Comparison of ENCODE assay signal across 8 mouse cellular contexts in genomic region chr7:28381017-28381790, GRCm38 (mm10). TPM values are rescaled to one million over a fixed set of nuclear protein-coding genes. Genes with fewer than 3 reads are reported as not detected.
DNase-seq lines count a peak whose midpoint lies in the region; ATAC-seq and TF ChIP-seq lines count a peak whose summit lies in the region.

No protein-coding gene starts in this region.

- no peak for TF ChIP-seq CTCF in olfactory bulb, adult 2 months (IDR thresholded peaks at IDR 0.05; ENCODE audit: insufficient read depth, low read depth, low read length)

- H3K9ac ChIP-seq in ES-E14 (ENCODE audit: insufficient read depth, low read depth, low read length, poor library complexity, severe bottlenecking), result peak overlapping the region; percentile 84
- H3K9ac ChIP-seq in lung, embryonic 16.5 days (ENCODE audit: low read length), result peak overlapping the region; percentile 78

- peak; percentile 30 for DNase-seq in ES-E14 (ENCODE audit: low read depth, low spot score)
- DNase-seq in heart, adult 11 months, result peak; percentile 99
- DNase-seq in kidney, adult 11 months, result peak; percentile 78
- peak; percentile 84 to 91 for DNase-seq in urinary bladder, postnatal 36 days (ENCODE audit: low spot score in 2 of 2)
- no peak for DNase-seq in right cerebral cortex, postnatal 25 days

- H3K4me2 ChIP-seq in lung, embryonic 16.5 days (ENCODE audit: low read depth, low read length), result peak overlapping the region; percentile 80

- ATAC-seq in lung, embryonic 16.5 days (ENCODE audit: low read depth), result peak; percentile 54

- peak overlapping the region; percentile 61 to 68 for H3K4me3 ChIP-seq in ES-E14 (ENCODE audit: insufficient read depth in 1 of 2, low read depth in 1 of 2, low read length in 2 of 2, poor library complexity in 1 of 2, severe bottlenecking in 1 of 2)
- peak overlapping the region; percentile 62 for H3K4me3 ChIP-seq in brown adipose tissue, adult 24 weeks (ENCODE audit: insufficient read depth, low read depth, low read length)
- H3K4me3 ChIP-seq in lung, embryonic 16.5 days (ENCODE audit: low read length), result peak overlapping the region; percentile 46
- peak overlapping the region; percentile 25 for H3K4me3 ChIP-seq in olfactory bulb, adult 2 months (ENCODE audit: insufficient read depth, low read depth, low read length)

- H3K27me3 ChIP-seq in lung, embryonic 16.5 days (ENCODE audit: control insufficient read depth, insufficient read depth, low read depth, low read length), result no peaks in the 10 kb centered on the region

- WGBS in lung, embryonic 16.5 days, result 4% methylated on average over 30 of the region's 30 CpGs
- 6% methylated on average over 30 of the region's 30 CpGs for WGBS in olfactory bulb, adult 2 months

- H3K36me3 ChIP-seq in ES-E14 (ENCODE audit: control insufficient read depth, insufficient read depth, low read length, poor library complexity, severe bottlenecking), result peaks cover 10% of the 10 kb centered on the region
- peaks cover 6% of the 10 kb centered on the region for H3K36me3 ChIP-seq in lung, embryonic 16.5 days (ENCODE audit: control insufficient read depth, insufficient read depth, low read length)

- TF ChIP-seq POLR2A in olfactory bulb, adult 2 months (IDR thresholded peaks at IDR 0.05; ENCODE audit: insufficient read depth, low read depth, low read length), result no peak

- H3K27ac ChIP-seq in ES-E14 (ENCODE audit: insufficient read depth, low read depth, low read length, poor library complexity, severe bottlenecking), result peak overlapping the region; percentile 95
- peak overlapping the region; percentile 100 for H3K27ac ChIP-seq in brown adipose tissue, adult 24 weeks (replicated peaks; ENCODE audit: low read depth, low read length)
- peak overlapping the region; percentile 100 for H3K27ac ChIP-seq in lung, embryonic 16.5 days (ENCODE audit: low read length)
- peak overlapping the region; percentile 94 for H3K27ac ChIP-seq in olfactory bulb, adult 2 months (ENCODE audit: insufficient read depth, low read depth, low read length)

- H3K4me1 ChIP-seq in ES-E14 (ENCODE audit: control insufficient read depth in 2 of 2, insufficient read depth in 2 of 2, low read length in 2 of 2, poor library complexity in 1 of 2), result peaks cover 15 to 23% of the 10 kb centered on the region in 2 experiments; a peak in 3 of 4 replicates
- H3K4me1 ChIP-seq in brown adipose tissue, adult 24 weeks (ENCODE audit: control insufficient read depth, insufficient read depth, insufficient read length, low read length), result peaks cover 22% of the 10 kb centered on the region
- H3K4me1 ChIP-seq in lung, embryonic 16.5 days (replicated peaks; ENCODE audit: control insufficient read depth, insufficient read depth, low read length), result peaks cover 56% of the 10 kb centered on the region
- peaks cover 55% of the 10 kb centered on the region for H3K4me1 ChIP-seq in olfactory bulb, adult 2 months (ENCODE audit: control insufficient read depth, insufficient read depth, low read length)

- in situ Hi-C loops in ES-E14 (cut with MboI; ENCODE audit: low sequenced_read_pairs in 2 of 2, unreplicated experiment in 2 of 2), result no loop called here

- H3K9me3 ChIP-seq in ES-E14 (ENCODE audit: control insufficient read depth, insufficient read depth, low read depth, low read length), result no peaks in the 10 kb centered on the region
- H3K9me3 ChIP-seq in lung, embryonic 16.5 days (ENCODE audit: control insufficient read depth, low read length), result no peaks in the 10 kb centered on the region

TF ChIP-seq in ES-E14, 5 proteins besides CTCF, POLR2A, EP300 and RAD21:
- TF ChIP-seq CHD2 (IDR thresholded peaks at IDR 0.05; ENCODE audit: low read depth, low read length) (no peak), MAFK (IDR thresholded peaks at IDR 0.05; ENCODE audit: insufficient read depth, low read depth, low read length) (peak; percentile 87)

RNA-seq across cellular contexts. Expression of gene Zfp36, which starts 1.2 kb away (rescaled TPM):
- 3.9 and 5.0 TPM in 2 replicates for total RNA-seq in ES-E14 (2012; rRNA removed)
- polyA plus RNA-seq in brown adipose tissue, adult 24 weeks (2012; ENCODE audit: insufficient read depth, insufficient read length, missing spikeins), result 25.1 and 70.2 TPM in 2 replicates
- 23.9 and 26.8 TPM in 2 replicates for polyA plus RNA-seq in lung, embryonic 16.5 days (2015; fragmentation: Nextera tagmentation; extraction: Ambion mirVana)
- not detected in 2 replicates for polyA plus RNA-seq in olfactory bulb, adult 2 months (2012; ENCODE audit: insufficient read depth, insufficient read length, low replicate concordance, missing spikeins)

RNA-seq across cellular contexts. Expression of gene Plekhg2, which starts 8.8 kb away (rescaled TPM):
- total RNA-seq in ES-E14 (2012; rRNA removed), result 15.0 TPM in 2 replicates
- polyA plus RNA-seq in brown adipose tissue, adult 24 weeks (2012; ENCODE audit: insufficient read depth, insufficient read length, missing spikeins), result 3.1 and 3.5 TPM in 2 replicates
- 69.0 and 70.0 TPM in 2 replicates for polyA plus RNA-seq in lung, embryonic 16.5 days (2015; fragmentation: Nextera tagmentation; extraction: Ambion mirVana)
- polyA plus RNA-seq in olfactory bulb, adult 2 months (2012; ENCODE audit: insufficient read depth, insufficient read length, low replicate concordance, missing spikeins), result not detected in 2 replicates

RNA-seq across cellular contexts. Expression of gene Med29, which starts 11.3 kb away (rescaled TPM):
- 34.8 and 50.8 TPM in 2 replicates for total RNA-seq in ES-E14 (2012; rRNA removed)
- 18.4 and 20.2 TPM in 2 replicates for polyA plus RNA-seq in brown adipose tissue, adult 24 weeks (2012; ENCODE audit: insufficient read depth, insufficient read length, missing spikeins)
- 46.8 and 50.2 TPM in 2 replicates for polyA plus RNA-seq in lung, embryonic 16.5 days (2015; fragmentation: Nextera tagmentation; extraction: Ambion mirVana)
- not detected in 2 replicates for polyA plus RNA-seq in olfactory bulb, adult 2 months (2012; ENCODE audit: insufficient read depth, insufficient read length, low replicate concordance, missing spikeins)

RNA-seq across cellular contexts. Expression of gene Paf1, which starts 11.5 kb away (rescaled TPM):
- 74.5 and 83.9 TPM in 2 replicates for total RNA-seq in ES-E14 (2012; rRNA removed)
- 50.4 and 62.6 TPM in 2 replicates for polyA plus RNA-seq in brown adipose tissue, adult 24 weeks (2012; ENCODE audit: insufficient read depth, insufficient read length, missing spikeins)
- 87.6 and 89.7 TPM in 2 replicates for polyA plus RNA-seq in lung, embryonic 16.5 days (2015; fragmentation: Nextera tagmentation; extraction: Ambion mirVana)
- 1,326 TPM in 1 of 2 replicates, not detected in the other for polyA plus RNA-seq in olfactory bulb, adult 2 months (2012; ENCODE audit: insufficient read depth, insufficient read length, low replicate concordance, missing spikeins)

RNA-seq across cellular contexts. Expression of gene Rps16, which starts 30.8 kb away (rescaled TPM):
- 1,678 and 1,740 TPM in 2 replicates for total RNA-seq in ES-E14 (2012; rRNA removed)
- 404 and 482 TPM in 2 replicates for polyA plus RNA-seq in brown adipose tissue, adult 24 weeks (2012; ENCODE audit: insufficient read depth, insufficient read length, missing spikeins)
- polyA plus RNA-seq in lung, embryonic 16.5 days (2015; fragmentation: Nextera tagmentation; extraction: Ambion mirVana), result 981 and 1,007 TPM in 2 replicates
- 767 TPM in 1 of 2 replicates, not detected in the other for polyA plus RNA-seq in olfactory bulb, adult 2 months (2012; ENCODE audit: insufficient read depth, insufficient read length, low replicate concordance, missing spikeins)

Comparison
In these comparisons a context has a peak if more than half of its experiments do, and no peak if none do; other contexts are left out.
1. RNA of gene Zfp36, which starts 1.2 kb away (polyA plus RNA-seq): 25.1 to 70.2 TPM in brown adipose tissue, adult 24 weeks and 23.9 to 26.8 TPM in lung, embryonic 16.5 days; not detected in olfactory bulb, adult 2 months; every median in the first group is over 10 times any median in the second.
2. Peak in every context shown above with its lines, with median percentiles within 50 percentile points of each other: H3K27ac ChIP-seq and H3K4me3 ChIP-seq.